Mouse (Mus musculus) limb, embryonic 12.5 days (tissue): ENCODE measurements around the gene Gpr45. TPM values are rescaled to one million over a fixed set of nuclear protein-coding genes. Genes with fewer than 3 reads are reported as not detected.
"Not testable (repeated sequence)": the region's sequence is repeated elsewhere in the genome, so short reads cannot be mapped to it uniquely, and the experiment has no call there.

Experiments
- ATAC-seq: fragments of 200-750 bp; cut with Nextera tagmentation; 2 replicates; pipeline ENCODE4 v1.8.0; 2017; ENCODE audit warnings: low read depth, moderate TSS enrichment; ENCODE audit not compliant: insufficient number of reproducible peaks, insufficient read depth, low FRiP score, low TSS enrichment
- H3K27ac ChIP-seq: fragments of 300-500 bp; sonication (generic); 2 replicates; pipeline ENCODE4 v1.5.1; 2016; ENCODE audit warnings: mild to moderate bottlenecking, moderate library complexity
- H3K27me3 ChIP-seq: fragments of 300-500 bp; sonication (generic); 2 replicates; pipeline ENCODE4 v1.6.1; 2016; ENCODE audit warnings: mild to moderate bottlenecking, moderate library complexity
- H3K36me3 ChIP-seq: fragments of 300-500 bp; sonication (generic); 2 replicates; pipeline ENCODE4 v1.6.1; 2016; ENCODE audit warnings: mild to moderate bottlenecking, moderate library complexity
- H3K4me1 ChIP-seq: fragments of 300-500 bp; sonication (generic); replicated peaks from 2 replicates; pipeline ENCODE4 v1.6.1; 2016
- H3K4me2 ChIP-seq: fragments of 300-500 bp; sonication (generic); 2 replicates; pipeline ENCODE4 v1.6.1; 2016; ENCODE audit warnings: mild to moderate bottlenecking, moderate library complexity
- H3K4me3 ChIP-seq: fragments of 300-500 bp; sonication (generic); replicated peaks from 2 replicates; pipeline ENCODE4 v1.5.1; 2016; ENCODE audit warnings: mild to moderate bottlenecking
- H3K9ac ChIP-seq: fragments of 300-500 bp; sonication (generic); replicated peaks from 2 replicates; pipeline ENCODE4 v1.6.1; 2016; ENCODE audit warnings: mild to moderate bottlenecking, moderate library complexity
- H3K9me3 ChIP-seq: fragments of 300-500 bp; sonication (generic); 2 replicates; pipeline ENCODE4 v1.6.1; 2016; ENCODE audit warnings: mild to moderate bottlenecking, moderate library complexity
- WGBS: fragments of 180-500 bp; shearing (Covaris S2); methylation state at CpG from one replicate; pipeline ENCODE4 v1.1.7; 2016; 5-methylcytosine and 5-hydroxymethylcytosine counted together
- polyA plus RNA-seq: library from polyadenylated mRNA; unstranded; fragments of >200 nt; fragmentation: Nextera tagmentation; extraction: Ambion mirVana; gene quantifications from 2 replicates; pipeline ENCODE4 v1.2.1, GENCODE M21; 2016

Gpr45 gene
- polyA plus RNA-seq, 1 experiment from 2014 or later, result 12.0 TPM

GRCm38 (mm10) chr1:42983082-42983771, 30.6 kb downstream of the Gpr45 start:
- Histone ChIP-seq H3K9me3 (peaks cover 4% of the 10 kb centered on the region; the same call in 1 of the 2 replicates), H3K36me3 (no peaks in the 10 kb centered on the region), H3K27me3 (no peaks in the 10 kb centered on the region), H3K4me3 (no peak overlapping the region), H3K4me2 (no peak overlapping the region), H3K9ac (no peak overlapping the region), H3K27ac (no peak overlapping the region), H3K4me1 (no peaks in the 10 kb centered on the region)
- 54% methylated on average over 8 of the region's 8 CpGs for whole genome bisulfite sequencing
- ATAC-seq, result no peak

GRCm38 (mm10) chr1:42984119-42984518, 31.4 kb downstream of the Gpr45 start:
- ATAC-seq, result no peak
- H3K9ac ChIP-seq, result no peak overlapping the region
- H3K27me3 ChIP-seq, result no peaks in the 10 kb centered on the region
- H3K9me3 ChIP-seq, result peaks cover 4% of the 10 kb centered on the region; the same call in 1 of the 2 replicates
- H3K4me2 ChIP-seq, result no peak overlapping the region
- WGBS, result 79% methylated on average over 3 of the region's 3 CpGs
- no peak overlapping the region for H3K27ac ChIP-seq
- H3K4me1 ChIP-seq, result no peaks in the 10 kb centered on the region
- H3K4me3 ChIP-seq, result no peak overlapping the region
- H3K36me3 ChIP-seq, result no peaks in the 10 kb centered on the region

GRCm38 (mm10) chr1:42988996-42989395, 36.3 kb downstream of the Gpr45 start:
- Histone ChIP-seq H3K27me3 (no peaks in the 10 kb centered on the region), H3K9me3 (peaks cover 10% of the 10 kb centered on the region; the same call in 1 of the 2 replicates), H3K27ac (no peak overlapping the region), H3K4me2 (no peak overlapping the region), H3K4me1 (no peaks in the 10 kb centered on the region), H3K36me3 (no peaks in the 10 kb centered on the region), H3K4me3 (no peak overlapping the region), H3K9ac (no peak overlapping the region)
- 83% methylated on average over 2 of the region's 2 CpGs for WGBS
- ATAC-seq, result no peak

- 48% methylated on average over 13 of the region's 13 CpGs for WGBS
- no peak overlapping the region for H3K4me3 ChIP-seq
- H3K9ac ChIP-seq, result no peak overlapping the region
- no peaks in the 10 kb centered on the region for H3K9me3 ChIP-seq
- no peaks in the 10 kb centered on the region for H3K36me3 ChIP-seq
- H3K27me3 ChIP-seq, result no peaks in the 10 kb centered on the region
- H3K4me1 ChIP-seq, result no peaks in the 10 kb centered on the region
- no peak overlapping the region for H3K27ac ChIP-seq
- no peak for ATAC-seq
- H3K4me2 ChIP-seq, result peak overlapping the region; percentile 30; the same call in 1 of the 2 replicates
Measured at GRCm38 (mm10) chr1:43006051-43006514, 53.4 kb downstream of the Gpr45 start.

GRCm38 (mm10) chr1:43006524-43006923, 53.9 kb downstream of the Gpr45 start:
- Histone ChIP-seq H3K4me1 (no peaks in the 10 kb centered on the region), H3K27me3 (no peaks in the 10 kb centered on the region), H3K9ac (no peak overlapping the region), H3K27ac (no peak overlapping the region), H3K9me3 (no peaks in the 10 kb centered on the region), H3K36me3 (no peaks in the 10 kb centered on the region), H3K4me2 (no peak overlapping the region), H3K4me3 (no peak overlapping the region)
- WGBS, result 81% methylated on average over 4 of the region's 4 CpGs
- ATAC-seq, result no peak

GRCm38 (mm10) chr1:43010461-43010860, 57.8 kb downstream of the Gpr45 start:
- no peak overlapping the region for H3K4me2 ChIP-seq
- no peak overlapping the region for H3K9ac ChIP-seq
- no peaks in the 10 kb centered on the region for H3K9me3 ChIP-seq
- H3K4me3 ChIP-seq, result no peak overlapping the region
- no peaks in the 10 kb centered on the region for H3K36me3 ChIP-seq
- no peaks in the 10 kb centered on the region for H3K4me1 ChIP-seq
- ATAC-seq, result no peak
- no peaks in the 10 kb centered on the region for H3K27me3 ChIP-seq
- no peak overlapping the region for H3K27ac ChIP-seq
- 63% methylated on average over 4 of the region's 4 CpGs for WGBS

GRCm38 (mm10) chr1:43015153-43015685, 62.5 kb downstream of the Gpr45 start:
- not testable (repeated sequence) for ATAC-seq, H3K9ac ChIP-seq, H3K4me2 ChIP-seq, H3K27me3 ChIP-seq, H3K4me1 ChIP-seq, H3K4me3 ChIP-seq, H3K36me3 ChIP-seq, H3K27ac ChIP-seq, H3K9me3 ChIP-seq
- WGBS, result 83% methylated on average over 7 of the region's 7 CpGs

- Histone ChIP-seq H3K4me2 (no peak overlapping the region), H3K4me1 (no peaks in the 10 kb centered on the region), H3K27ac (no peak overlapping the region), H3K9me3 (no peaks in the 10 kb centered on the region), H3K36me3 (no peaks in the 10 kb centered on the region), H3K27me3 (no peaks in the 10 kb centered on the region), H3K4me3 (no peak overlapping the region), H3K9ac (no peak overlapping the region)
- 80% methylated on average over 7 of the region's 7 CpGs for WGBS
- no peak for ATAC-seq
Measured at GRCm38 (mm10) chr1:43036014-43036413, 83.3 kb downstream of the Gpr45 start.

- WGBS, result 68% methylated on average over 6 of the region's 6 CpGs
- H3K9ac ChIP-seq, result no peak overlapping the region
- no peak for ATAC-seq
Measured at GRCm38 (mm10) chr1:43042271-43042670, 89.6 kb downstream of the Gpr45 start.

GRCm38 (mm10) chr1:43045204-43045982, 92.7 kb downstream of the Gpr45 start:
- Histone ChIP-seq H3K4me2 (no peak overlapping the region), H3K4me3 (no peak overlapping the region), H3K36me3 (peaks cover 12% of the 10 kb centered on the region), H3K27me3 (peaks cover 3% of the 10 kb centered on the region; the same call in 1 of the 2 replicates), H3K27ac (no peak overlapping the region), H3K4me1 (peaks cover 12% of the 10 kb centered on the region), H3K9ac (no peak overlapping the region), H3K9me3 (no peaks in the 10 kb centered on the region)
- 26% methylated on average over 14 of the region's 14 CpGs for WGBS
- ATAC-seq, result peak; percentile 20; the same call in 1 of the 2 replicates

More at GRCm38 (mm10) chr1:43042271-43042670, 89.6 kb downstream of the Gpr45 start:
- Histone ChIP-seq H3K27ac (no peak overlapping the region), H3K9me3 (no peaks in the 10 kb centered on the region), H3K36me3 (no peaks in the 10 kb centered on the region), H3K4me1 (peaks cover 12% of the 10 kb centered on the region), H3K27me3 (no peaks in the 10 kb centered on the region), H3K4me2 (no peak overlapping the region), H3K4me3 (no peak overlapping the region)

GRCm38 (mm10) chr1:43046990-43047389, 94.3 kb downstream of the Gpr45 start:
- WGBS, result 91% methylated on average over 2 of the region's 2 CpGs
- no peak for ATAC-seq

More at GRCm38 (mm10) chr1:43046990-43047389, 94.3 kb downstream of the Gpr45 start:
- Histone ChIP-seq H3K4me2 (no peak overlapping the region), H3K9me3 (no peaks in the 10 kb centered on the region), H3K4me1 (peaks cover 12% of the 10 kb centered on the region), H3K27me3 (peaks cover 3% of the 10 kb centered on the region; the same call in 1 of the 2 replicates), H3K4me3 (no peak overlapping the region), H3K27ac (no peak overlapping the region), H3K9ac (no peak overlapping the region), H3K36me3 (peaks cover 27% of the 10 kb centered on the region)
